Mouse (Mus musculus): ENCODE results near the gene Grik2. TPM values are rescaled to one million over a fixed set of nuclear protein-coding genes. Genes with fewer than 3 reads are reported as not detected.

The Grik2 gene
- total RNA-seq (2014; fragmentation: Nextera tagmentation) (not detected in 2 replicates), total RNA-seq (2017) (not detected in 2 replicates)

DNA sequence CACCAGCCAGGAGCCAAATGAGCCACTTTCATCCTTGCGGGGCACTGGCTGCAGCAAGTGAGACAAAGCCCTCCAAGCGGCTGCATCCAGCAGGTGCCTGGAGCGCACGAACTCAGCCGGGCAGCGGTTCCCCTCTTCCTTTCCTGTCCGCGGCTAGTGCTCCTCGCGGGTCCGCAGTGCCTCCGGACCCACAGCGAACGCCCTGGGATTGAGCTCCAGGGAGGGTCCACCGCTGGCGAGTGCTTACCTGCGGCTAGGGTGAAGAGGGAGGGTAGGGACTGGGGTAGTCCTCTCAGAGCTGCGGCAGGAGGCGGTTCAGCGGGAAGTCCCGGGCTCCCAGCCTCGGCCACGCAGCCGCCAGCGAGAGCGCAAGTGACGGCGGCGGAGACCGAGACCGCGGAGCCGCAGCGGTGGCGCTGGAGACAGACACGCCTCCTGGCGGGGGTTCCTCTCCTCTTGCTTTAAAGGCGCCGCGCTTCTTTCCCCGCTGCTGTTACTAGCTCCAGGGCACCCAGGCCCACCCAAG lies at the start of gene Grik2:
TSS of gene Grik2 (minus strand) at position 386 of the 526 bp plus-strand sequence.
- ATAC-seq (replicated peaks; ENCODE audit: poor library complexity, severe bottlenecking), result peak; percentile 65

DNA sequence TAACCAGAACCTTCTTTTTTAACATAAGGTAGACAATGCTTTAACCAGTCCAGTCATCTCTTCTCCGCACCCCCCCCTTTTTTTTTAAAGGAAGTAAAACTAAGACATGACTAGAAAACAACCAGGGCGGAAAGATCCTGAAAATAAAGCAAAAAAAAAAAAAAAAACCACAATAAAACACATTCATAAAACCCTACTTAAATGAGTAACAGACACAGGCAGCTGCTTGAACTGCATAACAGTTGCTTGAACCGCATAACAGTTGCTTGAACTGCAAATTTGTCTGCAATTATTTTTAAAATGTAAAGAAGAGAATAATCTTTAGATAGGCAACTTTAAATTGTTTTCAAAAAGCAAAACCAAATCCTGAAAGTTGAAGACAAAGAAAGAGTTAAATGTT lies 45.8 kb upstream of the Grik2 start:
- ATAC-seq (replicated peaks; ENCODE audit: poor library complexity, severe bottlenecking), result no peak

DNA sequence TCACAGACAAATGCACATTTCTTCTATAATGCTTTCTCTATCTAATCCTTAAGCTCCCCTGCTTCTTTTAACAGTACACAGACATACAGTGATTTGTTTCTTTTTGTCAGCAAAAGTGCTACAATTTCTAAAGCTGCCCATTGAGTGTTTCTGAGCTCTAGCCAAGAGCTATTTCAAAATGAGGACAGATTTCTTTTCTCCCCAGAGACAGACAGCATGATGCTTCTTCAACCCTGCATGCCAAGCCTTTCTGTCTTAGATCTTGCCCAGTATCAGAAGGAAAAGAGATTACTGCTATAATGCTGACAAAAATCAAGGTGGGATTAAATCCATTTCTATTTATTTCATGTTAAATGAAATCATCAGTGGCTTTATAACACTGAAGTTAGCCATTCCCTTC lies 18.7 kb upstream of the Grik2 start:
- ATAC-seq (replicated peaks; ENCODE audit: poor library complexity, severe bottlenecking), result no peak

DNA sequence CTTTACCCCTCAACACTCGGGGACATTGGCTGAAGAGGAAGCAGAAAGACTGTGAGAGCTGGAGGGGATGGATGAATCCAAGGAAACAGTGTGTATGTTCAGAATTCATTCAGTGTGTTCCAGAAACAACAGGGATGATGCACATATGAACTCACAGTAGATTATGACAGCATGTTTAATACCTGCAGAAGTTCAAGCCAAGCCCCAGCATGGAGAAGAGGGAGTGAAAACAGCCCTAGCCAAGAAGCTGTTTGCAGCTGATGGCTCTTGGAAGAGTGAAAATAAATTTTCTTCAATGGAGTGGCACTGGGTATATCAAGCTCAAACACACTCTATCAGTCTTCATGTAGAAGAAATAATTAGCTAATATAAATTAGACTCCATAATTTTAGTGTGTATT lies 12.4 kb upstream of the Grik2 start:
- ATAC-seq (replicated peaks; ENCODE audit: poor library complexity, severe bottlenecking), result no peak

DNA sequence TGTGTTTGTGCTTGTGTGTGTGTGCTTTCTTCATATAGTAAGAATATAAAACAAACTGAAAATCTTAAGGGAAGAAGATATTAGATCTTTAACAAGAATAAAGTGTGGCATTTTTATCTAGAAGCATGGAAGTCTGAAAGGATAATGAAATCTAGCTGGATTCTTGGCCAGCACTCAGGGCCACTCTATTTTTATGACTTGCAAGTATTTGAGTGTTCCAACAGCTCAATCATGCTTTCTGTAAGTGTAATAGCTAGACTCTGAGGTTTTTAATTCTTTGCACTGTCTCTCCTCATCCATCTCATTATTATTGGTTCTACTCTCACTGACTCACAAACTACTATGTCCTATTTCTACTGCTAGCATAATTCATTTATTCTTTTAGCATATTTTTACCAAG lies 5.6 kb upstream of the Grik2 start:
- no peak for ATAC-seq (replicated peaks; ENCODE audit: poor library complexity, severe bottlenecking)

DNA sequence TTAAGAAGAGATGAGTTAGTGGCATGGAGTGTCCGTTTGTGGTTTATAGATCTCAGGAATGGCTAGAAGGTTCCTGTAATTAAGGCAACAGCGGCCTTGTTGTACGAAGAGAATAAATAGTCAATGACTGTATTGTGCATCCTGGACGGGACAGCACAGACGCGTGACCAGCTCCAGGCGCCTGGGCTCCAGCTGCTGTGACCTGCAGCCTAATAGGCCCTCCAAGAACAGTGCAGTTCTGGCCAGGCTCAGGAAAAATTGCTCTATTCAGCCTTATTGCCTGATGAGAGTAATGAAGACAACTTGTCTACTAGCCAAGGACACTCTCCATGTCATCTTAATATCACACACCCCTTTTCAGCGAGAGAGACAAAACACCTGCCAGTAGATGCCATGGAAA lies 1.8 kb upstream of the Grik2 start:
- ATAC-seq (replicated peaks; ENCODE audit: poor library complexity, severe bottlenecking), result no peak

DNA sequence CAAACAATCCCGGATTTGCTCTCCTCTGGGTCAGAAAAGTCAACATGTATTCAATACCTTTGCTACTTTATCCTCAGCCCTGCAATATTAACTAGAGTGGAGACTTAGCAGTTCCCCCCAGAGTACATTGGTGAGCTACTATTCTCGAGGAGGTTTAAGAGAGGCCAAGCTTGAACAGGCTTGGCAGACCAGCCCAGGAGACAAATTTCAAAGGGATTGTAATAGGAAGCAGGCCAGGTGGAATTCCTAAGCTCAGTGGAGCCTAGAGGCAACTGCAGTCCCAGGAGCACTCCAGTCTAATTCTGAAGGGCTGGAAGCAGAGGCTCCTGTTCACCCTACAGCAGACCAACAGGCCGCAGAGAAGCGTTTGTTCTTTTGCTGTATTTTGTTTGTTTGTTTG lies 1.1 kb upstream of the Grik2 start:
- no peak for ATAC-seq (replicated peaks; ENCODE audit: poor library complexity, severe bottlenecking)

DNA sequence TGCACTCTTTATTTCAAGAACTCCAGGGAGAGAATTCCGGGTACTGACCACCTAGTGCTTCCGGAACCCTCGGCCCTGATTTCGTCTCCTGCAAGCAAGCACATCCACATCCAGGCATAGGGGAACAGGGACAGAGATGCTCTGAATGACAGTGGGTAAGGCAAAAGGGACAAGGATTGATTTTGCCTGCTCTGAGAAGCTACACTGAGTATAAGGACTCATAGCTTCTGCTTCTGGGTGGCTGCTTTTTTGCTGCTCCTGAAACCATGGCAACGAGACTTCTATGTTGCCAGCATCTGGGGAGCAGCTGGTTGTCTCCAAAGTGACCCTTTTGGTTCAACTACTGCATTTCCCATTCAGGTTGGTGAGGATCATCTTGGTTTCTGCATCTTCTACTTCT lies 348 bp upstream of the Grik2 start:
- ATAC-seq (replicated peaks; ENCODE audit: poor library complexity, severe bottlenecking), result no peak

DNA sequence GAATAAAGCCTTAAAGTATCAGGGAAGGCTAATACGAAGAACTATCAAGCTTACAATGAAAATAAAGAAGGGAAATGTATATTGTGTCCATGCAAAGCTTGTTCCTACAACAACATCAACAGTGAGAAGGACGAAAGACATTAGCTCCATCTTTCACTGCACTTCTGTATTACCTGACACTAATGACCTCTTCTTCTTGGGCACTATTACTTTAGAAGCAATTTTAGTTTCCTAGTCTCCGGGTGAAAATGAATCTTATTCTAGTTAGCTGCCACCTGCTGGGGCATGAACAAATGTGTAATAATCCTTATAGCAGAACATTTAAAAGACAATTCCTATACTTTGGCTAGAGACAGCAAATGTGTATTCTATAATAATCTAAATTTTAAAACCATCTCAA lies 1.9 kb downstream of the Grik2 start:
- ATAC-seq (replicated peaks; ENCODE audit: poor library complexity, severe bottlenecking), result no peak

DNA sequence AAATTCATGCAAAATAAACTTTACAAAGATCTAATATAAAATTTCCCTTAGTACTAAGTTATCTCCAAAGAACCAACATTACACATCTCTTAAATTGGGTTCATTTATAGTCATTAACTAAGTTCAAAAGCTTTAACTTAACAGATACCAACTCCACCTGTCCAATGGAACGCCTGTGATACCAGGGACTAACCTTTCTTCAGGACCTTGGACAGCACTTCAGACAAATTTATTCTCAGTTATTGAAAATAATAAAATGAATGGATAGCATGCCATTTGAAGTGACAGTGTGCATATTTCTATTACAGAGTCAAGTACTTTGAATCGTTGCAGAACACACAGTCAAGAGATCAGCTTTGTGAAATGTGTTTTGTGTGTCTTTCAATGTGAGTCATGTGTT lies 3.1 kb downstream of the Grik2 start:
- ATAC-seq (replicated peaks; ENCODE audit: poor library complexity, severe bottlenecking), result no peak

DNA sequence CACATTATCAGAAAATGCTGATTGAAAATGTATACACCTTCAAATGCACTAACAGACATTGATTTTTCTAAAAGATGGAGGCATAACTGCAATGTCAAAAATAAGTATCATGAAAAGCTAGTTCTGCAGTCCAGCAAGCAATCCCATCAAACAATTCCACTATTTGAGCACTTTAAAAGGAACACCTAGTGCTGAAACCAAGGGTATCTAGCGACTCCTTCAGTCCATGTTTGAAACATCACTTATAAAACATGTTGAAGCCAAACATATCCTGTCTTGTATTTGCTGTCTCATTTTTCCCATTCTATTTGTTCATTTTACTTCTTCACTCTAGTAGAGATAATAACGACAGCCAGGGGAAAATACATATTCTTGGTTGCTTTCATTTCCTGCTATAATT lies 3.7 kb downstream of the Grik2 start:
- ATAC-seq (replicated peaks; ENCODE audit: poor library complexity, severe bottlenecking), result no peak

DNA sequence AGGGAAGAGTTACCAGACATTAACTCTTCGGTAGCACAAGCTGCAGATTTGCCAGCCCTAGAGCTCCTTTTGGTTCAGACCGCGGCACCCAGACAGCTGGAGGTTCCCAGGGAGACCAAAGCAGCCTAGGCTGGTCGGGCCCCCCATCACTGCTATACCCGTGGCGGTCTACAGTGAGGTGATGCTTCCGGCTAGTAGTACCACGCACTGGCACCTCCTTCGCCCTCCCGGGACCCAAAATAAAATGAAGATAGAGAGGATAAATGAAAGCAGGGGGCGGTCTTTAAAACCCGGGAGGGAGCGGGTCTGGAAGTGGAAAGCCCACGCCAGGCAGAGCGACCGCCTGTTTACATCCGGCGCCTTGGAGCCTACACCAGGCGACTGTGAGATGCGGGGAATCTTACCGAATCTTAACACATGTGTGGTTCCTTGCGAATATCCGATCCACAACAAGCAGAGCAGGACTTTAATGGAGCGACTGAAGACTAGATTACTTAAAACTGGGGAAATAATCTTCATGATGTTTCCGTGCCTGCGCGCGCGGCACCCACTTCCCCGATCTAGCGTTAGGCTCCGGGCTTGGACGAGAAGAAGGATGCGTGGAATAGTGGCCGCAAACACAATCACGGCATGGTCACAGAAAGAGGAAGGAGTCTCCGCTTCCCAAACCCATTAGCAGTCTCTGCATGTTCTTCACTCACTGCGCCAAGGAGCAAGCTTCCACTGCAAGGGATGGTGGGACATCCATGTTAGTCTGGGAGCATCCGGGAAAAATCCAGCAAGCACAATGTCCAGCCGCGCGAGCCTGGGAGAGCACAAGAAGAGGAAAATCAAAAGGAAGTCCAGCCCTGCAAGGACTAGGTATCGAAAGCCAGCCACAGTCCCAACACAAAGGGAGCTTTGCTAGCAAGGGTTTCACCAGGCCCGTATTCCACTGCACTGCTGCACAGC lies 5.5 kb downstream of the Grik2 start:
- ATAC-seq (replicated peaks; ENCODE audit: poor library complexity, severe bottlenecking), result no peak

DNA sequence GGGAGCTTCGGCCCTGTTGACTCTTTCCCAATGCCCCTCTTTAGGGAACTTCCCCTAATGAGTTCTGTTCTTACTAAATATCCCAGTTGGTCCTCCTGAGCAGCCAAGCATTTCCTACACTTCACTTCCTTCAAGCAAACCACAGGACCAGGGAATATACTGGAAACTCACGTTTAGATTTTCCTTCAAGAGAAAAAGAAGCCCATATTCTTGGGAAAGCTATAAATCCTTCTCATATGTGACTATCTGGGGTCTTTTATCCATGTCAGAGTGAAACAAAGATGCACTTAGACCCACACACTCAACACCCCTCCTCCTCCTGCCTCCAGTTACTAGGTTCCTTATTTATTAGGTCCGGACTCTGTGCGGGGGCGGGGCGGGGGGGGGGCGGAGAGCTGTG lies 6.5 kb downstream of the Grik2 start:
- ATAC-seq (replicated peaks; ENCODE audit: poor library complexity, severe bottlenecking), result no peak

DNA sequence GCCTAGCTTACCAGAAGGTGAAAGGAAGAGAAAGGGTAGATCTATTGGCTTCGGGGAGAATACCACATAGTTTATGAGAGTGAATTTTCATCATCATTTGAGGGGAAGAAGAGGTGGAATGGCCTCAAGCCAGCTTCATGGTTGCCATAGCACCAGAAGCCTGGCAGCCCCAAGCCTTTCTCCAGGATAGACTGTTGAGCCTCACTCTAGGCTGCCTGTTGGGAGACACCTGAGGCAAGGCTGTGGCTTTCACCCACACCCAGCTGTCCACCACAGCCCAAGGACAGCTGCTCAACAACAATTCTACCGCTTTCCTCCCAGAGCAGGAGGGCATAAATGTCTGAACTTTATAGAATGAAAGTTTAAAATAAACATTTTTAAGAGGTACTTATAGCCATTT lies 8.1 kb downstream of the Grik2 start:
- ATAC-seq (replicated peaks; ENCODE audit: poor library complexity, severe bottlenecking), result no peak

DNA sequence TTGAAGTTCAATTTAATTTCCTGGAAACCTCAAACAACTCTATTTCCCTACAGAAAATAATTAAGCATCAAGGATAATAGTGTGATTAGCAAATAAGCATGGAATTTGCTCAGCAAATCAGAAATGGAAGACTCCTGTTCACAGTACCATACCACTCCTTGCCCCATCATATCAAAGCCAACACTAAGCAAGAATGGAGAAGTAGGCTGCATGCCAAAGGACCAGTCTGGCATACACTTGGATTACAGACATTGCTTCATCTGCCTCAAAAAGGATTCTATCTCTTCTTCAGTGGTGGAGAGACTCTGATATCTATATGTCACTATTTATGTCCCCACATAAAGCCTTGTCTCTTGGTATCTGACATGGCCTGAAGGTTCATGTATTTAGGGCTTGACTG lies 19.7 kb downstream of the Grik2 start:
- ATAC-seq (replicated peaks; ENCODE audit: poor library complexity, severe bottlenecking), result no peak

DNA sequence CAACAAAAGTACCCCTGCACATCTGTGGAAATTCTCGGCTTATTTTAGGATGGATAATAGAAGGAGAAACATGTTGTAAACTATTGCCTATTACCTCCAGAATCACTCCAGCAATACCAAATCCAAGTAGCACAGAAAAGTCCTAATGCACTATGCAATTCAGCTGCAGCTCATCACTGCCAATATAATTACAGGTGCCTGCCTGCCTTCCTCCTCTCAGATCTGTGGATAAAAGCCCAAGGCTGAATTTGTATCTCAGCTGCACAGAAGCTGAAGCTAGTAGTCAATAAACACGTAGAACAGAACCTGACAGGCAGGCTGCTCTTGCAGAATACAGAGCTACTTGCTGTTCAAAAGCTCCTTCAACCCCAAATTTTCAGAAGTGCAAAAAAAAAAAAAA lies 21.0 kb downstream of the Grik2 start:
- ATAC-seq (replicated peaks; ENCODE audit: poor library complexity, severe bottlenecking), result no peak

DNA sequence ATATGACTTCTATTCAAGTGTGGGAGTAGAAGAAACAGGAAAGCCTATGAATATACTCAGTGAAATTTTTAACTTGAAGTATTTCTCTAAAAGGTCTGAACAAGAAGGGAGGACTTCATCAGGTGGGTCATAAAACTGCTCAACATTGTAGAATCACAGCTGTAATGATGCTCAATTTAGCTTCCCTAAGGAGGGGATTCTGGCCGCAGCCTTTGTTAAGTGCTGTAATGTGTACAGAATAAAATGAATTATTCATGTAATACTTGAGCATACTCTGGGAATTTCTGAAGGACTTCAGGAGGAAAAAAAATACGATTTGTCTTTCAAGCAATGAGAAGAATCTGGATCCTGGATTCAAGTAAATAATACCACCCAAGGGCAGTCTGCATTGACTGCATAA lies 26.0 kb downstream of the Grik2 start:
- no peak for ATAC-seq (replicated peaks; ENCODE audit: poor library complexity, severe bottlenecking)

DNA sequence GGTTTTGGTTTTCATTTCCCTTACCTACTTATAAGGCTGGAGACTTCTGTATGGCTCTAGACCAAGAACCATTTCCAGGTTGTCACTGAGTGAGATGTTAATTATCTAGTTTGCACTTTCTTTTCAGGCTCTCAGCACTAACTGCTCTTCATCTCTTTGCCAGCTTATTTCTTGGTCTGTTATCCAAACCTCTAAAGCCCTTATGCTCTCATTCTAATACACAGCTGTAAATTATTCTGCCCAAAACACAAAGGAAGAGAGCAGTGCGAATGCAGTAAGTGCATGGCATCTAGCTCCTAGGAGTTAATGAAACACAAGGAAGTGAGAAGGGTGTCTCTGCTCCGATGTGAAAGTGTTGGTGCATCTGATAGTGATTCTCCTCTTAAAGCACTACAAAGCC lies 36.8 kb downstream of the Grik2 start:
- ATAC-seq (replicated peaks; ENCODE audit: poor library complexity, severe bottlenecking), result no peak

DNA sequence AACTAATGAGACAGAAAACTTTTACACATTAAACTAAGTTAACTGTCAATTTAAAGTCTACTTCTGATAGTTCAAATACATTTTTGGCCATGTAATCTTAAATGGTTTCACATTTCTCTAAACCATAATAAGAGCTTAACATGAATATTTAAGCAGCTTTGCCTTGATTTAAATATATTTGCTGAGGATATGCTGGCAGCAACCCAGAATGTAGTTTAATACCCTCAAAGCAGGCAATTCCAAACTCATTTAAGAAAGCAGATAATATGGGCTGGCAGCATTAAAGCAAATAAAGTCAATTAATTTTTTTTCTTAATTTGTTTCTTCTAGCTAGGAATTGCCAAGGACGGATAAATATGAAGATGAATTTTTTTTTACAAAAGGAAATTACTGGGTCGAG lies 56.7 kb downstream of the Grik2 start:
- no peak for ATAC-seq (replicated peaks; ENCODE audit: poor library complexity, severe bottlenecking)

DNA sequence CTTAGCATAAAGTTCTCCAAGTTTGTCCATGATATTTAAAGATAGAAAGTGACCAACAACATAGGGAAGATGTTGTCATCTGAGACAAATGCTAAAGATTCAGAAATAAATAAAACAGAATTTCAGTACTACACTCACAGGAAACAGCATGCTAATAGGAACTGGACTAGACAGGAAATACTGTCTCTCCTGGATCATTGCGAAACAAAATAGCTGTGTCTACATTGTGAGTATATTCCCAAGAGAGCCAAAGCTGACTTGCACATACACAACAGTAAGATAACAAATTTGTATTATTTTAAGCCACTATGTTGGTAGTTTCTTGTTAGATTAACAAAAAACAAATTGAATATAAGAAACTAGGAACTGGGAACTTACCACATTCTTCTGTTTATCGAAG lies 64.9 kb downstream of the Grik2 start:
- ATAC-seq (replicated peaks; ENCODE audit: poor library complexity, severe bottlenecking), result no peak

DNA sequence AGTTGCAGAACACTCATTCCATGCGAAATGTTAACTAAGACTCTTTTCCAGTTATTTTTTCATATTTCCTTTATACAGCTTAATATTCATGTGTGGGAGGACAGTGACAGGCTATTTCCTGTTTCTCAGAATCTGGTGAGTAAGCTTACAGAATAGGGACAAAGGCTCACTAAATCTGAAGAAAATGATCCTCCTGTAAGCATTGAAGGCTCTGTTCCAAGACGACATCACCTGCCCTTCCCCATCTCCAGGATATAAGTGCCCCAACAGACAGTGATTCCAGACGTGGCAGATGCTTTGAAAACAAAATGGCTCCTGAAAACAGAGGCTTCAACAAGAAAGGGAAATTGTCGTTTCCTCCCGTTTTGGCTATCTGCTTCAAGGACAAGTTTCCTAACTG lies 71.7 kb downstream of the Grik2 start:
- no peak for ATAC-seq (replicated peaks; ENCODE audit: poor library complexity, severe bottlenecking)

DNA sequence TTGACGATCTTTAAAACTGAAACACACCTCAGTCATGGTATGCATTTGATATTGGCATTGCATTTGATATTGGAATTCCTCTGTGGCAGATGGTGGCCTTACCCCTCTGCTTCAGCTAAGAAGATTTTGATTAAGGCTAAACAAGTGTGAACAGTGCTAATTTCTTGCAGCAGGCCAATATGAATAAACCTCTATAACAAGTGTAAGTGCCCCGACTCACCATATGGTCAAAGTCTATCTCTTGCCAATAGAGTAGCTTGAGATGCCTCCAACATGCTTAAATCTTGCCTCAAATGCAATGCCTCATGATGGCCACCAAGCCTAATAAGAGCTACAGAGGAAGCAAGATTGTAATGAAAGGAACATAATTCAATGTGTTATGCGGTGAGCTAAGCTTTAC lies 78.8 kb downstream of the Grik2 start:
- ATAC-seq (replicated peaks; ENCODE audit: poor library complexity, severe bottlenecking), result no peak

Data from granulocyte monocyte progenitor cell, adult 5-6 weeks (primary cell).